Mouse (Mus musculus) spleen, adult 12 weeks (tissue): ENCODE results near the gene Csl.

Experiments
- DNase-seq: peaks from one replicate; pipeline ENCODE4 v3.0.0; 2022; ENCODE audit warnings: low spot score

Csl gene

DNA sequence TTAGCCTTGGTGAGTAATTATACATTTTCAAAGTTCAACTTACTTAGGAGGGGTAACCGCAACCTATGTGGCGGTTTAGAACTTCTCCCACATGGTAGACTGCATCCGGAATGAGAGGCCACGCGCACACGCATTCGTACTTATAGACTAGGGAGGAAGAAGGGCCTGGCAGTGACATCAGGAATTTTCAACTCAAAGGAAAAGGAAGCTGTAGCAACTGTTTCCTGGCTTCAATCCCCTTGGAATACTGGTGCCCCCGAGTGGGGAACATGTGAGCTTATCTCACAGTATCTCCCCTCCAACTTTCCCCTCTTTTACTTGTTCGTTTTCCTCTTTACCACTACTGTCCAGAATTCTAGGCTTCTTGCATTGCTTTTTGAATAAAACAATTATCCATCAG, at the start of gene Csl:
Gene Csl, minus strand, starts transcription at position 101 of the 400 bp plus-strand sequence.
- no peak for DNase-seq

DNA sequence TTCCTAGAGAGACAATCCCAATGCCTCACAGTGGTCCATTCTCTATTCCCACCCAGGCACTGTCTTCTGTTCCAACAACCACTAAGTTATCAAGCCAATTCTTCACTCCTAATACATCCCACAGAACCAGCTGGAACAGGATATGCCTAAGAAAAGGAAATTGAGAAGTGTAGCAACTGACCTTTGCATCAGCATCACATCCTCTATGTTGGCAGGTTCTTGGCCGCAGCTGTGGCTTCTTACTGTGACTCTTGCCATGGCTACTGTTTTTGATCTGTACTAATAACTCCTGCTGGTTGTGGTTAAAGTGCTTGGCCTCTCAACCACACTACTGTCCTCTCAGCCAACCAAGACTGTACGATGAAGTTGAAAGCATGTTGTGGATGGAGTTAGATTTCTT, 30.0 kb upstream of the Csl start:
- no peak for DNase-seq

DNA sequence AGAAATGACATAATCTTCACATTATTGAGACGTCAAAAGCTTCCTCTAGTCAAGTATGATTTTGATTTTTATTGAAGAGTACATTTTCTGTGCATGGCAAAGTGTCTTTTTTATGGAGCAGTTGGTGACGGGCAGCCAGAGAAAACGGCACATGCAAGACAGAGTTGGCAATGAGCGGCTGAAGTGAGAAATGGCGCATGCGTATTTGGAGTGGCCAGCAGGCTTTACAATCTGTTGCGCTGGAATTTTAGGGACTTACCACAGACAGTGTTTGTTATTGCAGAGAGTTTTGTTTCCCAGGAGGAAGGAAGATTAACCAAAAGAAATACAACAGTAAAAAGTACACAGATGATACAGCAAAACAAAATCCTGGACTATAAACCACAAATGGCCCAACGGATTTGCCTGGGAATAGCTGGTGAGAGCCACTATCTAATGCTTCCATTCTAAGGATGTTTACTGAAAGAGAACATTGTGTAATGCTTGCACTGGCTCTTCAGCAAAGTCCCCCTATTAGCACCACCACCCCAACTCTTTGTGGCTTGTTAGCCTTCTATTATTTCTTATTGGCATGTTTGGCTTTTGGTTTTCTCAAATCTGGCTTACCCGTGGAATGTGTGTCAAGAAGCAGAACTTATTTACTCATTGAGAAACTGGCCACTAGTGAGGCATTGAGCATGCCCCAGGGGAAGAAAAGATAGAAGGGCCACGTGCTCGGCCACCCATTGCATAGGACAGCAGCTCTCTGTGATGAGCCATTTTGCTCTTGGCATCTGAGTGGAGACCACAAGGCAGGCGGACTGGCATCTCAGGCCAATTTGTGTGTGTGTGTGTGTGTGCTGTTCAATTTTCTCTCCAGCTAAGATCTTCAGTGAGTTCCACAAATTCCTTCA, 15.0 kb upstream of the Csl start:
- no peak for DNase-seq

DNA sequence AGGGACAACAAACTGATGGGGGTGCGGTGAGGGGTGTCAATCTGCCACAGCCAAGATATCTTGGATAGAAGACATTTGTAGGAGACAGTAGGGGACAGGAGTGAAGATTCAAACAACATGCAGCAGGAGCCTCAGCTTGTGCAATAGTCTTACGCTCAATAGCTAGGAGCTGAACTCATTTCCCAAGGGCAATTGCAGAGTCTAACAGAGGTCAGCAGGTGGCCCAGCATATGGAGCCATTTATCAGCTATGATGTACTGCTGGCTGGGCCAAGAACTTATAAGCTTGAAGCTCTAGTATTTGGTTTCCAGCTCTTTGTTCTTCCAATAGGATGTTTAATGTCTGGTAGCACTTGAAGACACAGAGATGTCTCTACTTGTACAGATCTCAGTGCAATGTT, 9.3 kb downstream of the Csl start:
- no peak for DNase-seq

DNA sequence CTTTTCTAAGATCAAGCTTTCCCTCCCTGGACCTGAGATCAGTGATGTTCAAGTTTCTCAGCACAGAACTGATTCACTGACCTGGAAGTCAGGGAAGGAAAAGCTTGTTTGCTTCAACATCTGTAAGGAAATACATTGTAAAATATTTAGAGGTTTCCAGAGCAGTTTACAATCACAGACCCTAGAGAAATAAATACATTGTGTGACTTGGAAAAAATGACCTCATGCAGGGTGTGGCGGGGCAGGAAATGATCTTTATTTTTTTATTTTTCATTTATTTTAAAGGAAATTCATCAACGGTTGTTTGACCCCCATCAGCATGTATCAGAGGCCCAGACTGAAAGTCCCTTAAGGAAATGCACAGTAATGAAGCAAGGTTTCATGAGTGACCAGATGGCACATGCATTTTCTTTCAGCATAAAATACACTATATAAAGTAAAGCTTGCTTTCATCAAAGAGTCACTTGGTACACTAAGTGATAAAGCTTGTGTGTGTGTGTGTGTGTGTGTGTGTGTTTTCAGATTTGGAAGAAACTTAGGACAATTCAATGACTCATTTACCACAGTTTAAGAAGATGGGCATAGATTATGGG, 10.7 kb downstream of the Csl start:
- no peak for DNase-seq

DNA sequence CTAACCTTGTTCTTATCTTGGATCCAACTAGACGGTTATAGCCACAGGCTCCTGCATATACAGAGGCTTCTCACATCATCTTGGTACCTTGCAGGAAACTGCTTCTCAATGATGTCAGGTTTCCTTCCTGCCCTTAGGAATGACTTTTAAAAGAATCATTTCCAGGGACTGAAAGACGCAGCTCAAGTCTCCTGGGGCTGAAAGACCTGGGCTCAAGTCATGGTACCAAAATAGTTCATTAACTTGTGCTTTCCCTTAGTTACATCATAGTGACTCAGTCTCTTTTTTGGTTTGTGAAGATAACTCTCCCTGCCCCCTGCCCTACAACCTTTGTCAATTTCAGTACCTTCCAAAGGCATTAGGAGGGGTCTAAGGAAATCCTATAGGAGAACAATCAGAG, 11.4 kb downstream of the Csl start:
- no peak for DNase-seq

DNA sequence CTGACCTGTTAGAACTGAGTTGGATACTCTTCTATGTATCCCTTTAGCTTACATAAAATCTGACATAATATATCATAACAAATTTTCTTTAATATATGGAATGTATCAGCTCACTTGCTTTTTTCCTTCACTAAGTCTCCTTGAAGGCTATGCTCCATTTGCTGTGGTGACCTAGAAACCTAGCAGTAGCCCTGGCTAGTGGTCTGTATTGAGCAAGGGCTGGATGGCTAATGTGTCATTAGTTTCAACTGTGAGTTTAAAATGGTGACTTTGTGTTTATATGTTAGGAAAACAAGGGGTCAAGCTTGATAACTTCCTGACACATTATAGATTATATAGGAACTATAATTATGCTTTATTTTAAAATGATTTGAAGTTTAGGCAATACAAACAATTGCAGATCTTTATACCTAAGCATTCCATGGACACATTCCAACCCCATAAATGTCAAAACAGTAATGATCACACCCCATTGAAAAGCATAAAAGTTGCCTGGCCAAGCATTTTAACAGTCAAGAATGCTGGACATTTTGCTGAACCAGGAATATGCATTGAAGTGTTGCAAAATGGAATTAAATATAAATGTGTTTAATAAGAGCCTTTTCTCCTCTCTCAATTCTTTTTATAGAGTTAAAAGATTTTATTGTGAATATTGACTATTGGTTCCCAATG, 17.7 kb downstream of the Csl start:
- DNase-seq = no peak

DNA sequence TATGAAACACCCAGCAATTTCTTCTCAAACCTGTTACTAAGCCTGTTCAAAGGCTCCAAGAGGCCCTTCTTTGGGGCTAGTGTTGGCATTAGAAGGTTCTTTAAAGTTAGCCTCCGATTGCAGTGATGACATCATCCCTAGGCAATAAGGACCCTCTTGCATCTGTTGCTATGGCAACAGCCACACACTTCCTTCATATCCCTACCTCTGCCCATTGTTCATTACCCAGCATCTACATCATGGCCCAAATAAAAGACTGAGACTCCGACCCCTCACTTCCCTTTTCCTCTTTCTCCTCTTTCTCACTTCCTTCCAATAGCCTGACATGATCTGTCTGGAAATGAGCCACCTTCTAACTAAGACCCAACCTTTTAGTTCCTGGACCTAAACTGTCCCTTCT, 46.3 kb downstream of the Csl start:
- DNase-seq = no peak

DNA sequence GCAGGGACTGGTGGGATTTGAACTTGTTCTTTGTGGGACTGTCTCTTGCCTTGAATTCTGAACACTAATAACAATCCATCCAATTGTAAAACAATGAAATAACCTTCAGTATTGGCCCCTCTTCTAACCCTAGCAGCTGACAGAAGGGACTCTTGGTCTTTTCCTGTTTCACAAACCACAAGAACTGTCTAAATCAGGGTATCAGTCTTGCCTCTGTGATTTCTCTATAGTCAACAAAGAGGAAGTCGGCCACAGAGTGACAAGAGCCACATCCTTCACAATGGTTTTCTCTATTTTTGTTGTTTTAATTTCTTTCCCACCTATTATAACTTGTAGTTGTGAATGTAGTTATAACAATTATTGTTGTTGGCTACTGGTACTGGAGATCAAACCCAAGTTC, 47.9 kb downstream of the Csl start:
- no peak for DNase-seq
